Mouse (Mus musculus): ENCODE data around the gene Sash1.

DNA sequence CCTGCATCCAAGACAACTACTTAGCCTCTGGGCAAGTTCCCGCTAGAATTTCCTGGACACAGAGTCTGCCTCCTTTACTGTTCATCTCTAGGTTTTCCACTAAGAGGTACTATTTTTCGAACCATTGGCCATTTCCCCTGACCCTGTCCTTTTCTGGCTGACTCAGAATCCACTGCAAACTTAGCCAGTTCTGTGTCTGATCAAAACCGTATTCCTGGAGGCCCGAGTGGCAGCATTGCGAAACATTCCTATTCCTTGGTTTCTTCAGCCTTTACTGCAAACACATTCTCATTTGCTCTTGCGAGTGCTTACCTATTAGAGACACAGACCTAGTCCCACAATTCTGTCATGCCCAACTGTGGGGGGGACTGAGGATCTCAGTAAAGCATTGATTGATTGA is 17.2 kb upstream of the Sash1 start:
- no peak for TF ChIP-seq CTCF (IDR thresholded peaks at IDR 0.05; ENCODE audit: control insufficient read depth, insufficient read depth, insufficient read length)
- TF ChIP-seq MAX (IDR thresholded peaks at IDR 0.05): no peak
- TF ChIP-seq MYOD1 (IDR thresholded peaks at IDR 0.05; ENCODE audit: control insufficient read depth, insufficient read length, low read depth): no peak

Data from C2C12 (cell line).